Mouse (Mus musculus) heart, adult 2 months (tissue): ENCODE data around the gene Atg7.
"Not testable (repeated sequence)": the region's sequence is repeated elsewhere in the genome, so short reads cannot be mapped to it uniquely, and the experiment has no call there.

Experiments
- CTCF ChIP-seq: fragments of 200-600 bp; IDR thresholded peaks from 2 replicates; pipeline ENCODE4 v1.8.1; 2022; ENCODE audit warnings: antibody characterized with exemption, mild to moderate bottlenecking, moderate library complexity
- EP300 ChIP-seq: fragments of 200-500 bp; IDR thresholded peaks from 2 replicates; pipeline ENCODE4 v1.6.1; 2011; ENCODE audit warnings: low read depth, low read length, control low read depth; ENCODE audit not compliant: insufficient read depth
- POLR2A ChIP-seq: fragments of 200-500 bp; IDR thresholded peaks from 2 replicates; pipeline ENCODE4 v1.6.1; 2011; ENCODE audit warnings: mild to moderate bottlenecking, low read depth, low read length, control low read depth; ENCODE audit not compliant: insufficient read depth

DNA sequence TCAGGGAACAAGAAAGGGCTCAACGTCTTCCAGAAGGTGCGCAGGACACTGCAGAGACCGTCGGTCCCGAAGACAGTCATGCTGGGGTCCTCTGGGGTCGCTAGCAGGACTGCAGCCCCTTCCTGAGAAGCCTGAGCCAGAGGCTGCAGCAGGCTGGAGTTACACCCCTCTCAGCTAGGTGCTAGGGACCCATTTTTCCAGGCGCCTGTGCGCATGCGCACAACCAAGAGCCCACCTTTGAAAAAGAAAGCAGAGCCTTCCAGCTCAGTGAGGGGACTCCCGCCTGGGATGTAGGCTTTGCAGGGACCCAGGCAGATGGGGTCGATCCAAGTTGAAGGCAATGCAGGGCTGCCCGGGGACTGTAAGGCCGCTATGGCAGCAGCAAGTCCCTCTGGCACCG is 9.0 kb upstream of the Atg7 start:
- TF ChIP-seq CTCF, EP300, POLR2A: not testable (repeated sequence)
